Mouse (Mus musculus) inflammation-experienced regulatory T-cells, adult 16 weeks (primary cell): ENCODE results near the gene Prr27. TPM values are rescaled to one million over a fixed set of nuclear protein-coding genes. Genes with fewer than 3 reads are reported as not detected.

ENCODE experiments used
- polyA plus RNA-seq: library from polyadenylated mRNA; unstranded; fragments of 100-300 nt; shearing (Covaris generic); gene quantifications from one replicate; pipeline ENCODE4 v1.2.1, GENCODE M21; 2017

Prr27 gene
- not detected for polyA plus RNA-seq

DNA sequence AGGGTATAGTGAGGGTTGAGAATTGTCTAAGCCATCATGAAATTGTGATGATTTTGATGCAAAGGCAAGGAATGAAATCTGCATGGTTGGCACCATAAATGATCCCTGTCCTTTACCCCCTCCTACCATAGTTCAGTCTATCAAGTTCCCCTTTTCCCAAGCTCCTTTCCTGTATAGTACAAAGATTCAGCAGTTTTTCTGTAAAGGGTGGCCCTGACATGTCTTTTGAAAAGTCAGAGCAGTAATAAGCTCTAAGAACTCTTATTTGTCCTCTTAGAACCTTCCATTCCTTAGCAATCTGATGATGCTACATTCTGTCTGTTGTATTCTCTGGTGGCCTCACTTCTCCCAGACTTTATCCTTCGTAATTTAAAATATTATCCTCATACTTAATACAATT is at the start of gene Prr27:
Gene Prr27, plus strand, starts transcription at position 301 of the 400 bp plus-strand sequence.

DNA sequence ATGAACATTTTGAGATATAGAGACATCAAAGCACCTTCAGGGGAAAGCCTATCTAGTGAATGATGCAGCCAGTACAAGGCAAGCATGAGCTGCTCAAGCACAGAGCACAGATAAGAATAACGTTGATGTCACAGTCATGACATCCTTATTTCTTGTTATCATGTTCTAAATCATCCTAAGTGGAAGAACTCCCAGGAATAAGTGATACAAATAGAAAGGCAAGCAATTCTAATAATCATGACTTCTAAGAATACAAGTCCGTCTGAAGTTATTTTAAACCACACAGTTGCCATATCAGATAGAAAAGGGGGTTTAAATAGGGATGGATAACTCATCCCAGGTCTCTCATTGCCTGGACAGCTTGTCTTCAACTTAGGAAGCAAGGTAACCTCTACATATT is 17.7 kb upstream of the Prr27 start, which contains the start of gene Csn1s2b:
Gene Csn1s2b, plus strand, starts transcription at position 301 of the 400 bp plus-strand sequence.

DNA sequence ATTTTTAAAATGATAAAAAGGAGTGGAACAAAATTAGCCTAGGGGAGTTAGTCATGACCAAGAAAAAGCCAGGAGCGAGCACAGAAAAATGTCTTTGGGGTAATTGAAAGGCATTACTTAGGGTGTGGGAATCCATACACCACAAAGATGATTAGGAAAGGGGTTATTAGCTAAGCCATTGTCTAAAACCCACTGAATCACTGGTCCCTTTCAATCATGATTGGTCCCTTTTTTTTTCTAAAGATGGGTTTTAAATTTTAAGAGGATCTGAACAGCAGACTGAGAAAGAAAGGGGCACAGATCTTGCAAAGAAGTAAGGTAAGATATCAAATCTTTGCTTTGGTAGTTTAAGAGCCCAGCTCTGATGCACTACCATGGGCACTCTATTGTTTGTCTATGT is 59.2 kb downstream of the Prr27 start, which contains the start of gene Odam:
Gene Odam, plus strand, starts transcription at position 301 of the 400 bp plus-strand sequence.

Other genes with a start within 250 kb of the Prr27 start
- not detected for gene Sult1e1, start 234.1 kb upstream of the Prr27 start, polyA plus RNA-seq
- not detected for gene Csn1s1, start 159.5 kb upstream of the Prr27 start, polyA plus RNA-seq
- gene Csn2, start 126.1 kb upstream of the Prr27 start, polyA plus RNA-seq = not detected
- not detected for gene Csn1s2a, start 51.1 kb upstream of the Prr27 start, polyA plus RNA-seq
- gene Csn1s2b, start 17.6 kb upstream of the Prr27 start, polyA plus RNA-seq = not detected
- gene Odam, start 59.3 kb downstream of the Prr27 start, polyA plus RNA-seq = not detected
- not detected for gene Csn3, start 99.9 kb downstream of the Prr27 start, polyA plus RNA-seq
- 0.24 TPM for gene 2310003L06Rik, start 143.8 kb downstream of the Prr27 start, polyA plus RNA-seq
- gene Gm28434, start 143.8 kb downstream of the Prr27 start, polyA plus RNA-seq = not detected
- gene Cabs1, start 153.8 kb downstream of the Prr27 start, polyA plus RNA-seq = not detected
- gene Smr3a, start 176.9 kb downstream of the Prr27 start, polyA plus RNA-seq = not detected